Mouse (Mus musculus) adrenal gland, postnatal 10 days (tissue): ENCODE measurements around the gene Omt2b. TPM values are rescaled to one million over a fixed set of nuclear protein-coding genes. Genes with fewer than 3 reads are reported as not detected.
A peak's percentile ranks its signal among the peaks of the same experiment; 100 is the strongest.
"Not testable (repeated sequence)": the region's sequence is repeated elsewhere in the genome, so short reads cannot be mapped to it uniquely, and the experiment has no call there.

Experiments used
- DNase-seq: peaks from one replicate; pipeline ENCODE4 v3.0.0; 2021; ENCODE audit warnings: mixed read lengths
- long read RNA-seq, 2 experiments: library from polyadenylated mRNA; stranded (forward); transcript quantifications; one replicate each; pipeline ENCODE4 v2.0.0; 2021
- total RNA-seq, 2 experiments: library from RNA; stranded (reverse); gene quantifications; 2 replicates each; pipeline ENCODE4 v1.2.3; 2021

The Omt2b gene
- not detected for total RNA-seq
- long read RNA-seq, experiment 1: 0 reads
- long read RNA-seq, experiment 2: 0 reads

- not testable (repeated sequence) for DNase-seq
Measured at GRCm38 (mm10) chr9:78327289-78327688, at the start of gene Omt2b. TSS of gene Omt2b (plus strand) at chr9:78327589.

DNA sequence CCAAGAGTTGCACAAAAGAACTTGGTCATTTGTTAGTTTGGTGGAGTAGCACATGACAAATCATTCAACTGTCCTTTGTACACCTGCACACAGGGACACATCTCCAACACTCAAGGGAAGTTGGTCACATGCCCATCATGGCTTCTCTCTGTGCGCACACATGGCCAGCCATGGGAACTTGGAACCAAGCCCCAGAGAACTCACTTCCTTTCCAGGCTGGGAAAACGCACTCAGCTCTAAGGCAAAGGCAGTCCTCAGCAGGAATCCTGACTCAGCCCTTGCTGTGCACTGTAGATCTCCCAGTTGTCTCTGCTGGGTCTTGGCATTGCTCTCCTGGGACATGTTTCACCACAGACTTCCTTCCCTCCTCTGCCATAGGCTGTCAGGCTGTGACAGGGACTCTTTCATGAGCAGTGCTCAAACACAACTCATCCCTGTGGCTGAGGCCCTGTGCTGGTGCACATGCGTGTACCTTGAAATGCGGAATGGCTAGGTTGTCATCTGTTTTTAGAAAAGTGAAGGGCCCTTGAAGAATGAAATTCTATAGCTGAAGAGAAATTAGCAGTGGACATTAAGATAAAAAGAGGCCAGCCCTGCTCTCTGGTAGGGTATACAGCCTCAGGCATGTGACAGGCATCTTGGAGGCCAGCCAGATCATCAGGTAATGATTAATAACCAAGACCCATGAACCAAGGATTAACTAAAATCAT is 45.2 kb upstream of the Omt2b start:
- DNase-seq: peak; percentile 23

GRCm38 (mm10) chr9:78289063-78289462 is 38.3 kb upstream of the Omt2b start:
- DNase-seq: not testable (repeated sequence)

DNA sequence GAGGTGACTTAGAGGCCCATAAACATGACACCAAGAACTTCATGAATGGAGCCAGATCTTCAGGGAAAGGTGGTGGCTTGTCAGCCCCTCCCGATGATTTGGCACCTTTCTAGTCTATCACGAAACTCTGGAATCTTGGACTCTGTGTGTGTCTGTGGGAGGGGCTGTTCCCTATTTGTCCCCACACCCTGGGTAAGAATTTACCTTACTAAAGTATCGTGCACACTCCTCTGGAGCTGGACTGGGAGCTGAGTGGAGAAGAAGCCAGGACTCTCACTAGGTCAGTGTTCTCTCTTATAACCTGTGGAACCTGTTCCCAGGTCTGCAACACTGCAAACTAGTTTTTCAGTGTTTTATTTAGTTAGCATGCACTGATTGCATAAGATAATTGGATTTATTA is 37.7 kb upstream of the Omt2b start, which contains the start of gene Gm10639:
TSS of gene Gm10639 (plus strand) at position 201 of the 400 bp plus-strand sequence.
- not testable (repeated sequence) for DNase-seq

DNA sequence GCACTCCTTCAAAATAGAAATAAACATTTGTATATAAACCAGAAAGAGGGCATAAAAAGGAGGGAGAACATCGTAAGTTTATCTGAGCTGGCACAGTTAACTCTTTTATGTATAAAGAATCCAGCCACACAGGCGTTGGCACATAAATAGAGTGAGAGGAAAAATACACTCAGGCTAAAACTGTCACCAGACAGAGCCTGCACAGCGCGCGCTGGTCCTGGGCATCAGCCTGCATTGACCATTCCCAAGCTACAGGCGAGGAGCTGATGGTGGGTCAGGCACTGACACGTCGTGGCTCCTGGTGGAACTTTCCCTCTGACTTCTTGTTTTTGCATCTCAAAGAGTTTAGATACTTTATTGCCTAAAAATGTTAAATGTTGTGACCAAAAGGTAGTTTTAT is 34.9 kb upstream of the Omt2b start:
- not testable (repeated sequence) for DNase-seq

- not testable (repeated sequence) for DNase-seq
Measured at GRCm38 (mm10) chr9:78293683-78294082, 33.7 kb upstream of the Omt2b start.

DNA sequence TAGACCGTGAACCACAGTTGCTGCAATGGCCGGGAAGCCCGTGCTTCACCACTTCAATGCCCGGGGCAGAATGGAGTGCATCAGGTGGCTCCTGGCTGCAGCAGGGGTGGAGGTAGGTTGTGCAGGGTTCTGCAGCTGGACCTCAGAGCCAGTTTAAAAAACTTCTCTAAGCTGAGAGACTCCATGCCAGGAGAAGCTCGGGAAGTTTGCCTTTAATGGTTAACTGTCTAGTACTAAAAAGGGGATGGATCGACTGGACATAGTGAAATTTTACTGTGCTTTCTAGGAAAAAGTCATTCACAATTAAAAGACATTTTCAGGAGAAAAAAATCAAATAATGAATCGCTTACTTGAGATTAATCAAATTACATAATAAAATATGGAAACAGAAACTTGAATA is 32.6 kb upstream of the Omt2b start:
- not testable (repeated sequence) for DNase-seq

DNA sequence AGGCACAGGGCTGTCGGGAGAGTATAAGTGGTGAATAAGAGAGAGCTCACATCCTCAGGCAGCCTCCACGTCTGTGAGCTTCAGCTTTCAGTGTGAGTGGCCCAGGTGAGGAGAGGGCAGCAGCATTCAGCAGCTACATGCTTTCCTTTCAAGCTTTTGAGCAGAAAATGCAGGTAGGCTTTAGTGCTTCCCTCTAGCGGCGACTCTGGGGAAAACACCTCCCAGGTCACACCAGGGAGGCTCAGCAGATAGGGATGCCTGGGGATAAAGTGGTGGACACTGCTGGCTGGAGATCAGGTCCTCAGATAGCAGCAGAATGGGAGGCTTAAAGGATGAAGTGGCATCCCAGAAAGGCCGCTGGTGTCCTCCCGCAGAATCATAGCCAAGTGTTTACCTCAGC is 31.3 kb upstream of the Omt2b start:
- DNase-seq: peak; percentile 58

DNA sequence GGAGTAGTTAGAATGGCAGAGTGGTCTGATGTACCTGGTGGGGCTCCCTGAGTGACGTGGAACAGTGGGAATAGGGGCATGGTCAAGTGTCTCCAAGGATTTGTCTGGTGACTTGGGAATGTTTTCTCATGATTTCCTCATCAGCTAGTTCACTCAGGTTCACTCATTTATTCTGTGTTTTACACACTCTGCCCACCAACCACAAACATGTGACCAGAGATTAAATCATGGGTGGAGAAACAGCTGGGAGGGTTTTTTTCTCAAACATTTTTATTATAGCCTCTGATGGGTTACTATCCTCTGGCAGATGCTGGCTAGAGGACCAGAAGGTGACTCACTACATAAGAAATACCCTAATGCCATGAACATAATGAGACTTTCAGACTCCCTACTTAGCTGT is 29.2 kb upstream of the Omt2b start:
- no peak for DNase-seq

DNA sequence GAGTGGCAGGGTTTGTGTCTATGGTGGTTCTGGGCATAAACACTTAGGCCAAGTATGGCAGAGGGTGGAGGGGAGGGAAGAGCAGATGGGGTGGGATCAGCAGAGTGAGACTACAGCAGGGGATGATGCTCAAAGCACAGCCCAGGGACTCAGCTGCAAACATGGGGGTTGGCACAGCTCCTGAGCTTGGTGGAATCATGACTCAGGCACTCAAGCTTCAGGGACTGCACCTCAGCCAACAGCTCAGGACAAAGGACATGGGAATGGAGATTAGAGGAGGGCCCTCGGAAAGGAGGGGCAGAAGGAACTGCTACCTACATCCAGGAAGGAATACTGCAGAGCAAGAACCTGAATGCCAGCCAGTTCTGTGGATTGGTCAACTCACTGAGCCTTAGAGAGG is 28.2 kb upstream of the Omt2b start:
- DNase-seq: not testable (repeated sequence)

- not testable (repeated sequence) for DNase-seq
Measured at GRCm38 (mm10) chr9:78308122-78308521, 19.3 kb upstream of the Omt2b start.

GRCm38 (mm10) chr9:78314696-78315095 is 12.7 kb upstream of the Omt2b start, which contains the start of gene Omt2a:
TSS of gene Omt2a (minus strand) at chr9:78314796.
- no peak for DNase-seq

DNA sequence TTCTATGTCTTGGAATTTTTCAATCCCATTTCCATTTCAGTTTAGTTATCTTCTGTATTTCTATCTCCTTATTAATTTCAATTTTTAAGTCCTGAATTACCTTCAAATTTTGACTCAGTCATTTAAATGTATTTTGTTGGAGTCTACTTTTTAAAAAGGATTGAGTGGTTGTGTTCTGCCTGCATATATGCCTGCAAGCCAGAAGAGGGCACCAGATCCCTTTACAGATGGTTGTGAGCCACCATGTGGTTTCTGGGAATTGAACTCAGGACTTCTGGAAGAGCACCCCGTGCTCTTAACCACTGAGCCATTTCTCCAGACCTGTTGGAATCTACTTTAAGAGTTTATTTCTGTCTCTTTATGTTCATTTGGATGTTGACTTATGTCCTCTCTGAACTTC is 7.9 kb upstream of the Omt2b start:
- peak; percentile 20 for DNase-seq

GRCm38 (mm10) chr9:78337050-78337449 is 9.7 kb downstream of the Omt2b start:
- not testable (repeated sequence) for DNase-seq

GRCm38 (mm10) chr9:78340324-78340723 is 12.9 kb downstream of the Omt2b start:
- peak; percentile 59 for DNase-seq

DNA sequence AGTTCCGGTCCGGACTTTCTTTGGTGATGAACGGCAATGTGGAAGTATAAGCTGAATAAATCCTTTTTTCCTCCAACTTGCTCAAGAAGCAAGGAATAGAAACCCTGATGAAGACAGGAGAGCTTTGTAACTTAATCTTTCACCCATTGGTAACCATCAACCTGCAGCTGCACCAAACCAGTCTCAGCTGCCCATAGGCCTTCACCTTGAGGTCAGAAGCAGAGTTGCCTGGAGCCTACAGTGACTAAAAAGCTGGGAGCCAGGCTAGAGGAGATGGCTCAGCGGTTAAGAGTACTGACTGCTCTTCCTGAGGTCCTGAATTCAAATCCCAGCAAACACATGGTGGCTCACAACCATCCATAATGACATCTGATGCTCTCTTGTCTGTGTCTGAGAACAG is 15.1 kb downstream of the Omt2b start:
- not testable (repeated sequence) for DNase-seq

DNA sequence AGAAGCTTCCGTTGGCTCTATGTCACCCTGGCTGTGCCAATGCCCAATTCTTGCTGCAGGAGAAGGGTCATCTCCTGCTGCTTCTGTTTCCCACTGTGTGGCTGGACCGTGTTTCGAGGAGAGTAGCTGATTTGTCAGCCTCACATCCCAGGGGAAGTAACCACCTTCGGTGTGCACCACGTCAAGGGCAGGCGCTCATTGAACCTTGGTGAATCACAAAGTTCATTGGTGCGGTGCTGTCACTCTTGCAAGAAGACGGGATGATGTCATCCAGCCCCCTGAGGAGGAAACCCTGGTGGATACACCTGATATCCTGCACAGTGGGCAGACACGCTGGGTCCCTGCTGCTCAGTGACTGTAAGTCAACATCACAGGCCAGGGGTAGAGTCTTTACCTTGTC is 15.7 kb downstream of the Omt2b start:
- DNase-seq: not testable (repeated sequence)

DNA sequence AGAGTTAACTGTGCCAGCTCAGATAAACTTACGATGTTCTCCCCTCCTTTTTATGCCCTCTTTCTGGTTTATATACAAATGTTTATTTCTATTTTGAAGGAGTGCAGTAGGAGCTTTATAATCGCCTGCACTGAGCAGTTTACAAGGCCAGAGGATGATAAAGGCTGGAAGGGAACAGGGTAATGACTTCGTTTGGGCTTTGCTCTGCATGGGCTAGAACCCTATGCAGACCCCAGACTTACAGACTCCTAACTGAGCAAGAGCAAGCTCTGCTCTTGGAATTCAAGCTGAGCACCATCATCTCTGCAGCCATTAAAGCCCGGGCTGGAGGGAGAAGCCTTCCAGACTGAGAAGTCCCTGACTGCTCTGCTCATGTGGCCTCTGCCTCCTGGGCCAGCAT is 17.8 kb downstream of the Omt2b start:
- not testable (repeated sequence) for DNase-seq

- no peak for DNase-seq
Measured at GRCm38 (mm10) chr9:78347004-78347403, 19.6 kb downstream of the Omt2b start.

- peak; percentile 53 for DNase-seq
Measured at GRCm38 (mm10) chr9:78348206-78349004, 21.0 kb downstream of the Omt2b start.

DNA sequence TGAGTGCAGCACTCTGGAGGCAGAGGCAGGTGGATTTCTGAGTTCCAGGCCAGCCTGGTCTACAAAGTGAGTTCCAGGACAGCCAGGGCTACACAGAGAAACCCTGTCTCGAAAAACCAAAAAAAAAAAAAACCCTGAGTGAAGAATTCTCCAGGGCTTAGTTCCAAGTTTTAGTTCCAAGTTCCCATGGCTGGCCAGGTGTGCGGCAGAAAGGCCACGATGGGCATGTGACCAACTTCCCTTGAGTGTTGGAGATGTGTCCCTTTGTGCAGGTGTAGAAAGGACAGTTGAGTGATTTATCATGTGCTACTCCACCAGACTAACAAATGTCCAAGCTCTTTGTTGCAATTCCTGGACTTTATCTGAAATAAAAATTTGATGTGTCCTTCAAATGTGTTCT is 21.8 kb downstream of the Omt2b start:
- not testable (repeated sequence) for DNase-seq

- DNase-seq: not testable (repeated sequence)
Measured at GRCm38 (mm10) chr9:78350007-78350406, 22.6 kb downstream of the Omt2b start.
